Mouse (Mus musculus): ENCODE measurements around the gene Hsd17b12.

GRCm38 (mm10) chr2:94138469-94139390, 19.0 kb downstream of the Hsd17b12 start:
- TF ChIP-seq CTCF (IDR thresholded peaks at IDR 0.05; ENCODE audit: low read depth) (peak; percentile 40), EP300 (IDR thresholded peaks at IDR 0.05; ENCODE audit: low read depth) (no peak)

Data from heart, postnatal 0 days (tissue).